Mouse (Mus musculus): ENCODE data around the gene Adcy1.

- TF ChIP-seq POLR2A (IDR thresholded peaks at IDR 0.05; ENCODE audit: low read depth, low read length) (no peak), CTCF (IDR thresholded peaks at IDR 0.05; ENCODE audit: borderline replicate concordance, insufficient read depth, low read length) (no peak)
Observed at GRCm38 (mm10) chr11:7213161-7213500, 149.8 kb downstream of the Adcy1 start.

All from embryonic fibroblast, embryonic 13.5 days (primary cell).